Mouse (Mus musculus) embryonic fibroblast, embryonic 13.5 days (primary cell): ENCODE measurements around the gene Ank3. TPM values are rescaled to one million over a fixed set of nuclear protein-coding genes. Genes with fewer than 3 reads are reported as not detected.

ENCODE experiments used
- H3K27ac ChIP-seq: 2 replicates; pipeline ENCODE4 v1.5.1; 2012; ENCODE audit warnings: low read length, control low read depth, inconsistent platforms; ENCODE audit not compliant: insufficient read depth
- H3K4me1 ChIP-seq: 2 replicates; pipeline ENCODE4 v1.6.1; 2011; ENCODE audit warnings: low read length; ENCODE audit not compliant: control insufficient read depth, insufficient read depth
- H3K4me3 ChIP-seq: 2 replicates; pipeline ENCODE4 v1.5.1; 2011; ENCODE audit warnings: mild to moderate bottlenecking, control low read depth, low read length; ENCODE audit not compliant: insufficient read depth
- CTCF ChIP-seq: IDR thresholded peaks from 2 replicates; pipeline ENCODE4 v1.5.1; 2011; ENCODE audit warnings: mild to moderate bottlenecking, control low read depth, low read length, moderate library complexity, borderline replicate concordance; ENCODE audit not compliant: insufficient read depth
- POLR2A ChIP-seq: IDR thresholded peaks from 2 replicates; pipeline ENCODE4 v1.6.1; 2011; ENCODE audit warnings: low read depth, mild to moderate bottlenecking, control low read depth, low read length, moderate library complexity
- polyA plus RNA-seq: library from polyadenylated mRNA; stranded (reverse); fragments of >200 nt; gene quantifications from 2 replicates; pipeline ENCODE4 v1.2.4, GENCODE M21; 2011; ENCODE audit warnings: low read depth; ENCODE audit not compliant: missing spikeins, insufficient read length

The Ank3 gene
- polyA plus RNA-seq, 1 experiment = 21.6 TPM

DNA sequence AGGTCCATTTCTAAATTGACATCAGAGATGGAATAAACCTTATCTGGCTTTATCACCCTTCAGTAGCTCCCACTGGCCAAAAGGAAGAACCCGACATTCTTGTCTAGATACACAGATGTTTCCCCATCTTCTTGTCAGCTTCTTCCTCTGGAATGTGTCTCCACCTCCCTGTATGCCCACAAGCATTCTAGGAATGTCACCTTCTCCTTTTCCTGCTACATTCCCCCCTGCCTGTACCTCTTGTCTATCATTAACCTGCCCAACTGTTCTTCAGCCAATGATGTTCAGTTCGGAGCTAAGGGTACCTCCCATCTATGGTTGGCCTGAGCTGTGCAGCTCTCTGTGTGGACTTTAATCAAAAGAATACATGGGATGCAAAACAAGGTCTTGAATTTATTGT is 272.4 kb downstream of the Ank3 start:
- TF ChIP-seq POLR2A (no peak), CTCF (no peak)
- no peak overlapping the region for H3K27ac ChIP-seq
- peaks cover 3% of the 10 kb centered on the region; the same call in 1 of the 2 replicates for H3K4me1 ChIP-seq
- no peak overlapping the region for H3K4me3 ChIP-seq

DNA sequence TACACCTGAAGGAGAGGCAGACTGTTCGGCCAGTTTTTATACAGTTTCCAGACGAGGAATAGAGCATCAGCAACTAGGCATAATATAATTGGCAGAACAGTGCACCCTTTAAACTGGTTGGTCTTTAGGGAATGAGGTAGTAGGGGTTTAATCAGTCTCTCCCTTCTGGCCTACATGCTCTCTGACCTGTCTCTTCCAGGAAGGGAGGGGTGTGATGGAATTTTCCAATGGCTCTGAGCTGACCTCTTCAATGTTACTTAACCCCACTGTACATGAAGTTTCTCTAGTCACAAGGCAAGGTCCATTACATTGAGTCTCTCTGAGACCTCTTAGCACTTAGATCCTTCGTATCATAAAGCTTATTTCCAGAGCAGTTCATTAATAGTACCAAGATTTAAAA is 272.9 kb downstream of the Ank3 start:
- Histone ChIP-seq H3K4me3 (no peak overlapping the region), H3K4me1 (peaks cover 3% of the 10 kb centered on the region; the same call in 1 of the 2 replicates), H3K27ac (no peak overlapping the region)
- no peak for TF ChIP-seq CTCF
- no peak for TF ChIP-seq POLR2A

DNA sequence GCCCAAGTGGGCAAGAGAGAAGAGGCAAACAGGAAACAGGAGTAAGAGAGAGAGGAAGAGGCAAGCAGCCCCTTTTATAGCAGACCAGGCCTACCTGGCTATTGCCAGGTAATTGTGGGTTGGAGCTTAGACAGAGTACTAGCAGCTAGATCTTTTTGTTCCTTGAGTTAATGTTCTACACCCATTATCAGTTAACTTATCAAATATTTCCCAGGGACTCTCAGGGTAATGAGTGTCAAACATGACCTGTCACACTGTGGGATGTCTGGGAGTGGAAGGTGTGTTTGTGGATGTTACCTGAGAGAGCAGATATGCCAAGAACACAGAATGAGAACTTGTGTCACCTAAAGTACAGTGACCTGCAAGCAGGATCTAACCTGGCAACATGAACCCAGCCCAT is 274.0 kb downstream of the Ank3 start:
- no peak overlapping the region for H3K27ac ChIP-seq
- no peak for TF ChIP-seq CTCF
- no peak for TF ChIP-seq POLR2A
- no peak overlapping the region for H3K4me3 ChIP-seq
- peaks cover 3% of the 10 kb centered on the region; the same call in 1 of the 2 replicates for H3K4me1 ChIP-seq

DNA sequence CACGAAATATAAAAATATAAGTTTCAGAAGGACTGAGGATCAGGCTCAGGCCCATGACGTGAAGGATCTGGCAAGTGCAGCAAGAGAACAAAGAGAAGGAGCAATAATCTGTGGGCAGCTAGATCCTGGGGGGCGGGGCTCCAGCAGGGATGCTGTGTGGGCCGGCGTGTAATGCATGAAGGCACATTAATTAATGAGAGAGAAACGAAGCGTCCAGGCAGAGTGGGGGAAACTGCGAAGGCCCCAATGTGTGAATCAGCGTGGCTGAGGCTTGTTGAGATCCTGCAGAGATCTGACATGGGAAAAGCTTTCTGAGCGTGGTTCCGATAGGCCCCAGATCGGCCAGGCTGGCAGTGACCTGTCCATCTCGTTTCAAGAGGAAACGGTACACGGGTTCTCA is 279.7 kb downstream of the Ank3 start:
- Histone ChIP-seq H3K4me3 (no peak overlapping the region), H3K27ac (no peak overlapping the region), H3K4me1 (no peaks in the 10 kb centered on the region)
- TF ChIP-seq CTCF = no peak
- TF ChIP-seq POLR2A = no peak

DNA sequence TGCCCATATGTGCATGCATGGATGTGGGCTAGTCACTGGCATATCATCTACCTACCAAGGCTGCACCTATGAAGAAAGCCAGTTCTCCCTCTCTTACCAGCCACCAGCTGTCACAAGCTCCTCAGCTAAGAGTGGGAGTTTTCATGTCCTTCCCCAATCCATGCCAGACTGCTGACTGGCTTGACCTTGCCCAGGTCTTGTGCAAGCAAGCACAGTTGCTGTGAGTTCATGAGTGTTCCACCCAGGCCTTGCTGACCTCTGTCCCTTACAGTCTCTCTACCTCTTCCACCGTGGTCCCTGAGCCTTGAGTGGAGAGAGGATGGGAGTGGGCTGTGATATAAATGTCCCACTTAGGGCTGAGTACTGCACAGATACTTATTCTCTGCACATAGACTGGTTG is 287.8 kb downstream of the Ank3 start:
- no peak overlapping the region for H3K4me3 ChIP-seq
- TF ChIP-seq POLR2A (no peak), CTCF (no peak)
- H3K4me1 ChIP-seq = no peaks in the 10 kb centered on the region
- H3K27ac ChIP-seq = no peak overlapping the region

DNA sequence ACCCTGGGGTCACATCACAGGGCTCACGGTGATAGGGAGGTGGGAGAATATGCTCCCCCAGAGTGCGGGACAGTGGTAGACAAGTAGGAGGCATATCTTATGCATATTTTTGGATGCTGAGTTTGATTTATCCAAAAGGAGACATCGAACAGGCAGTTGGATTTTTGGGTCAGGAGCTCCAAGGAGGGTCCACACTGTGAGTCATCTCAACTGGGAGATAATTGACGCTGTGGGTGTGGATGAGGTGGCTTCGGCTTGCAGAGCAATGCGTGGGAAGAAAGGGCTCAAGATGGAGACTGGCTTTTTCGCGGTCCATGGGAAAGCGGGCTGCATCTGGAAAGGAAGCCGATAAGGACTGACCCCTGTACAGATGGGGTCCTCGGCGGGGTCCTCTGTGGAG is 290.5 kb downstream of the Ank3 start:
- Histone ChIP-seq H3K4me1 (no peaks in the 10 kb centered on the region), H3K4me3 (no peak overlapping the region), H3K27ac (no peak overlapping the region)
- TF ChIP-seq POLR2A (no peak), CTCF (no peak)

DNA sequence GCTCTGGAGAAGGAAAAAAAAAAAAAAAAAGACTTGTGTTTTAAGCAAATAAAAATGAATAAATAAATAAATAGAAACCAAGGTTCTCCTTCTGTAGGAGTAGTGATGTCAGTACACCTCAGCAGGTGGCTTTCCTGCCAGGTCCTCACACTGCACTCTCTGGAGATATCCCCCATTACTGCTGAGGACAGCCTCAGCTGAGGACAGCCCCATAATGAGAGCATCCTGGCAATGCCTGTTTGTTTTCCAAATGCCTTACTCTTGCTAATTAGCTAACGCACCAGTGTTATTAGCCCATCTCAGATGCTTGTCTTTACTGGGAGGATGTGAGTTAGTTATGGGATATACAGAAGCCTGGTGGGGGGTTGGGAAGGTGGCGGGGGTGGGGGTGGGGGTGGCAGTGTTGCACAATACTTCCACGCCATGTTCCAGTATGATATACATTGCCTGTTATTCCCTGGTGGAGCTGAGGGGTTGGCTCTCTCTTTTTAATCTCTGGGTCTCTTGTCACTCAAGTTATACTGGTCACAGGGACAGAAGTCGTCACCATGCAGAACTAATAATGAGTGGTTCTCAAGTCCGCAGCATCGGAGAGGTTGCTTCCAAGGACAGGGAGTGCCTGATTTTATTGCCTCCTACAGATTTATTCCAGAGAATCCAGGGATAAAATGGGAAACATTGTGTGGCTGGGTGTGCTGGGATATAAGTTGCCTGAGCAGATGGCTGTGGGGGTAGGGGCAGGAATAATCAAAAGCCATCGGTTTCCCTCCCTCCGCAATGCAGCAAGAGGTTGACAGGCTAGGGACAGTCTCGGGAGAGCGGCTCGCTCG is 291.8 kb downstream of the Ank3 start:
- Histone ChIP-seq H3K4me3 (no peak overlapping the region), H3K4me1 (no peaks in the 10 kb centered on the region)
- TF ChIP-seq CTCF = no peak
- no peak for TF ChIP-seq POLR2A

DNA sequence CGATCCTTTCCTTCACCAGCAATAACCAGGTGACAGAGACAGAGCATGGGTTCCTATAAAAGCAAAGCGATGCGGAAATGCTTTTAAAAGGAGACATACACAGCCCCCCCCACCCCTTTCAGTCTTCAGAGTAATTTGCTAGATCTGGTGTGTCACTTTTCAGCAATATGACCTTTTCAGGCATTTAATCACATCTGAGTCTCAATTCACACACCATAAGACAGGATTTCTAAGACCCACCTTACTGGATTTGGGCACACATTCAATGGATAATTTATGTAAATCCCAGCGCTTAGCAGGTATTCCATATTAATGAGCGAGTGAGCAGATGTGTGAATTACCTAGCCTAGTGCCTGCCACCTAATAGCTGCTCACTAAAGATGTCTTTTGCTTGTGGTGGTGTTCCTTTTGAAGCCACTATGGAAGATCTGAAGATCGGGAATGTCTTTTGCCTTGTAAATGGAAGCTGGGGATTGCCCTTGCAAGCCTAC is 292.4 kb downstream of the Ank3 start:
- Histone ChIP-seq H3K4me1 (no peaks in the 10 kb centered on the region), H3K4me3 (no peak overlapping the region), H3K27ac (no peak overlapping the region)
- TF ChIP-seq CTCF = no peak
- no peak for TF ChIP-seq POLR2A

More for the DNA sequence above, 291.8 kb downstream of the Ank3 start:
- no peak overlapping the region for H3K27ac ChIP-seq

DNA sequence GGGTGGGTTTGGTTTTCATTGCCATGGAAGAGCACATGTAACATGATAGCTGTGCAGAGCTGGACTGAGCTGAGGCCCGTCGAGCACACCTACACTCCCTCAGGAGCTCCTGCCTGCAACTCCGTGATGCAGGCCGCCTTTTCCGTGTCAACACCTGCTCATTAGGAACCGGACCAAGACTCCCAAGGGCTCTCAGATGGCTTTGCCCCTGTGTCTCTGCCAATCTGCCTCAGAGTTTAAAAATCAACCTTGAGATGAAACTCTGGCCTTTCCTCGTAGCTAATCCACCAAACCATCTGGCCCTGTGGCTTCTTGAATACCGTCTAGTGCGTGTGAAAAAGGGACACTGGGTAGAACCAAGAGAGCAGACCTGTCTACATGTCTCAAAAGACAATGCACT is 297.4 kb downstream of the Ank3 start:
- Histone ChIP-seq H3K27ac (no peak overlapping the region), H3K4me3 (no peak overlapping the region), H3K4me1 (no peaks in the 10 kb centered on the region)
- TF ChIP-seq CTCF (no peak), POLR2A (no peak)

DNA sequence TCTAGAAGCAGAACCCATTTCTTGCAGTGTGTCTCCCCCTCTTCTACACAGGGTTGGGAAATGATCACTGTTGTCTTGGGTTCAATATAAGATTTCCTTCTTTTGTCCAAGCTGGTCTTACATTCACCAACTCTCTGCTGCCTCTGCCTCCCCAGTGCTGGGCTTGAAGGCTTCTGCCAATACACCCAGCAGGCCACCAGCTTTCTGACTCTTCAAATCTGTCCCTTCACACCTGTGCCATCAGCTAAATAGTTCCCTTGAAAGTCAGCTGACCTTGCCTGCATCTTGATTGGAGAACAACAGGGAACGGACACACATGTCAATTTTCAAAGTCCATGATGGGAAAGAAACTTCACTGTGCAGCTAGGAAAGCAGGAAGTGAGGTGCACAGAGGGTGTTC is 300.1 kb downstream of the Ank3 start:
- no peaks in the 10 kb centered on the region for H3K4me1 ChIP-seq
- H3K27ac ChIP-seq = no peak overlapping the region
- H3K4me3 ChIP-seq = no peak overlapping the region
- TF ChIP-seq CTCF (no peak), POLR2A (no peak)

DNA sequence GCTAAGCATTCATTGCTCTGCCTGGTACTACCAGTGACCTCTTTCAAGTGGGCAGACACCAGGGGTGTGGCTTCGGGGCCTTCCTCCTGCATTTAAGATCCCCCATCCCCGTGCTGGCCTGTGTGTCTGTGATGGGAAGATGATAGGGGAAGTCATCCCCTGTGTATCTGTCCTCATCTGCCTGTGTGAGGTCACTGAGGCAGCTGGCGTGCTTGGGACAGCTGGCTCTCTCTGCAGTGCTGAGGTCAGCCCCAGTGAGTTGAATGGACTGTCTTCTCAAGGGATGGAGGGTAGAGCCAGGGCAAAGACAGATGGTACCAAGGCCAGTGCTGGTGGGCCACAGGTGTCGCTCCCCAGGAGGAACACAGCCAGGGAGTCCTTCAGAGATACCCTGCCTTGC is 302.7 kb downstream of the Ank3 start:
- no peak overlapping the region for H3K27ac ChIP-seq
- TF ChIP-seq POLR2A (no peak), CTCF (no peak)
- H3K4me1 ChIP-seq = no peaks in the 10 kb centered on the region
- no peak overlapping the region for H3K4me3 ChIP-seq
